Mouse (Mus musculus): ENCODE measurements at regions not wholly inside any gene's neighbourhood (a gene's known extent, or its start where the extent isn't known, plus 50 kb on each side); places are given as distances from the start of the nearest gene placed in this dataset.

DNA sequence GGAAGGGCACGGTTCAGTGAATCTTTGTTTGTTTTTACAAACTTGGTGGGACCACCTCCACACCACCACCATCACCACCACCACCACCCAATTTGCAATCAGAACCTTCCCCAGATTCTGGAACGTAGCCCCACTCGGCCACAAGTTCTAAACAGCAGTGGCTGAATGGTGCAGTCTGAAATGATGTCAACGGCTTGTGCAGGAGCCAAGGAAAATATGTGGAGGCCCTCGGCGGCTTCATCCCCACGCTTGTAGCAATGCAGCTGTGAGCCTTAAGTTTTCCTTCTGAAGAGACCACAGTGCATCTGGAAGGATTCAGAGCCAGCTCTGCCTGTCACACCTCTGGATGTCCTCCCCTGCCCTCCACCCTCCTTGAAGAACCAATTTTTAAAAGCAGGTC lies 493.4 kb downstream of the Ccdc171 start:
- DNase-seq (ENCODE audit: low spot score) (no peak), ATAC-seq (replicated peaks; ENCODE audit: low FRiP score) (no peak)
- Histone ChIP-seq H3K27me3 (replicated peaks; ENCODE audit: control insufficient read depth, insufficient read depth, low read length) (no peaks in the 10 kb centered on the region), H3K4me1 (replicated peaks; ENCODE audit: control insufficient read depth, insufficient read depth, low read length) (no peaks in the 10 kb centered on the region), H3K9ac (ENCODE audit: low read depth, low read length) (no peak overlapping the region), H3K36me3 (ENCODE audit: control insufficient read depth, insufficient read depth, low read length) (no peaks in the 10 kb centered on the region), H3K9me3 (ENCODE audit: control insufficient read depth, low read length) (no peaks in the 10 kb centered on the region), H3K27ac (ENCODE audit: low read depth, low read length) (no peak overlapping the region), H3K4me3 (ENCODE audit: low read depth, low read length) (no peak overlapping the region), H3K4me2 (no peak overlapping the region)
- 72% methylated on average over 7 of the region's 7 CpGs for WGBS

DNA sequence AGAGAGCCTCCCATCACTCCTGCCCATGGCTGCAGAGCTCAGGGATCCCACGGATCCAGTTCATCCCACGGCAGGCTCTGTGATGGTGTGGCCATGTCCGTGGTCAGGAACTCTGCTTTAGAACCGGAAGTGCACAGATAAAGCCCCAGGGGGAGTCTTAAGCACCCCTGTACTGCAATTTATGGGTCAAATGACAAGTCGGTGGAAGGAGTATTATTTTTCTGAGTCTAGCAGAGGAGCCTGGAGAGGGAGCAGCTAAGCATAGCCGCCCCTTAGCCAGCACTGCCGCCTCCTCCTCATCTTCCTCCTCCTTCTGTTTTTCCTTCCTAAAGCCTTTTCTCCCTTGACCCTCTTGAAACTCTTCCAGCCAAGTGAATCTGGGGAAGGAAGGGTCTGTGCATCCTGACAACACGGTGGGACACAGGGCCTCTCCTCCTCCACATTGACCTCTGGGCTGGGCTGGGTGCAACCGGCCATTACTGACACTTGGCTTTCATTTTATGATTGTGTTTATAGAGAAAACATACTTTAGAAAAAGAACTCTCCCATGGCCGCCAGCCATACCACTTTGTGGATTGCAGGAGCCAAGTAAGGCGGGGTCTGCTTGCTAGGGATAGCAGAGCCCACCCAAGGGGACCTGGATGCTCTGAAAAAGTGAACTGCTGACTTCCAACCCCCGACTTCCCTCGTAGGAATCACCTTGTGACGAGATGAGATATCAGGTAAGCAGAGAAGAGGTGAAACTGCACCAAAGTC lies 494.3 kb downstream of the Ccdc171 start:
- 66% methylated on average over 14 of the region's 14 CpGs for WGBS
- no peaks in the 10 kb centered on the region for H3K4me1 ChIP-seq (replicated peaks; ENCODE audit: control insufficient read depth, insufficient read depth, low read length)
- no peak for ATAC-seq (replicated peaks; ENCODE audit: low FRiP score)
- H3K9ac ChIP-seq (ENCODE audit: low read depth, low read length): no peak overlapping the region
- H3K9me3 ChIP-seq (ENCODE audit: control insufficient read depth, low read length): no peaks in the 10 kb centered on the region
- H3K4me3 ChIP-seq (ENCODE audit: low read depth, low read length): no peak overlapping the region
- no peak for DNase-seq (ENCODE audit: low spot score)
- no peak overlapping the region for H3K4me2 ChIP-seq
- H3K27me3 ChIP-seq (replicated peaks; ENCODE audit: control insufficient read depth, insufficient read depth, low read length): no peaks in the 10 kb centered on the region
- H3K36me3 ChIP-seq (ENCODE audit: control insufficient read depth, insufficient read depth, low read length): no peaks in the 10 kb centered on the region
- no peak overlapping the region for H3K27ac ChIP-seq (ENCODE audit: low read depth, low read length)

- Histone ChIP-seq H3K9ac (ENCODE audit: low read depth, low read length) (no peak overlapping the region), H3K9me3 (ENCODE audit: control insufficient read depth, low read length) (no peaks in the 10 kb centered on the region), H3K36me3 (ENCODE audit: control insufficient read depth, insufficient read depth, low read length) (no peaks in the 10 kb centered on the region), H3K27ac (ENCODE audit: low read depth, low read length) (no peak overlapping the region), H3K4me1 (replicated peaks; ENCODE audit: control insufficient read depth, insufficient read depth, low read length) (no peaks in the 10 kb centered on the region), H3K4me2 (no peak overlapping the region), H3K4me3 (ENCODE audit: low read depth, low read length) (no peak overlapping the region), H3K27me3 (replicated peaks; ENCODE audit: control insufficient read depth, insufficient read depth, low read length) (no peaks in the 10 kb centered on the region)
- DNase-seq (ENCODE audit: low spot score) (no peak), ATAC-seq (replicated peaks; ENCODE audit: low FRiP score) (no peak)
- 75% methylated on average over 1 of the region's 1 CpGs for WGBS
These were observed 495.3 kb downstream of the Ccdc171 start for GRCm38 (mm10) chr4:84020692-84021091.

- 65% methylated on average over 7 of the region's 7 CpGs for WGBS
- Histone ChIP-seq H3K27me3 (replicated peaks; ENCODE audit: control insufficient read depth, insufficient read depth, low read length) (no peaks in the 10 kb centered on the region), H3K4me2 (no peak overlapping the region), H3K4me1 (replicated peaks; ENCODE audit: control insufficient read depth, insufficient read depth, low read length) (no peaks in the 10 kb centered on the region), H3K9ac (ENCODE audit: low read depth, low read length) (no peak overlapping the region), H3K9me3 (ENCODE audit: control insufficient read depth, low read length) (no peaks in the 10 kb centered on the region), H3K4me3 (ENCODE audit: low read depth, low read length) (no peak overlapping the region), H3K27ac (ENCODE audit: low read depth, low read length) (no peak overlapping the region), H3K36me3 (ENCODE audit: control insufficient read depth, insufficient read depth, low read length) (no peaks in the 10 kb centered on the region)
- no peak for ATAC-seq (replicated peaks; ENCODE audit: low FRiP score)
- DNase-seq (ENCODE audit: low spot score): no peak
These were observed 497.0 kb downstream of the Ccdc171 start for GRCm38 (mm10) chr4:84022323-84022722.

DNA sequence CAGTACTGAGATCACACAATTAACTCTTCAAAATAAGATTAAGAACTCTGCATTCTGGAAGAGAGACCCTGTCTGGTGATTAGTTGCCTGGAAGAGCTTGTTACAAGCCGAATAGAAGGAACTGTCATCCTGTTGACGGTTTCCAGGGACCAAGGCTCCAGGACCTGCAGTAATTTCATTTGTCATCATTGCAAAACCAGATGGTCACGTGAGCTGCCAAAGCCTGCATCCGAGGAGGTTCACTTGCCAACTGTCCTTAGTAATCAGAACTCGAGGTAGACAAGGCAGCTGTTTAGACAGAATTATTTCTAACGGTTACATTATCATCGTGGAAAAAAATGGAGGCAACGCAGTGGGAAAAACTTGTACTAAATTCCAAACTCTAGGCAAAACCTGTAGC lies 500.8 kb downstream of the Ccdc171 start:
- no peaks in the 10 kb centered on the region for H3K4me1 ChIP-seq (replicated peaks; ENCODE audit: control insufficient read depth, insufficient read depth, low read length)
- H3K36me3 ChIP-seq (ENCODE audit: control insufficient read depth, insufficient read depth, low read length): no peaks in the 10 kb centered on the region
- H3K9me3 ChIP-seq (ENCODE audit: control insufficient read depth, low read length): no peaks in the 10 kb centered on the region
- no peaks in the 10 kb centered on the region for H3K27me3 ChIP-seq (replicated peaks; ENCODE audit: control insufficient read depth, insufficient read depth, low read length)
- no peak for ATAC-seq (replicated peaks; ENCODE audit: low FRiP score)
- no peak for DNase-seq (ENCODE audit: low spot score)
- 54% methylated on average over 8 of the region's 8 CpGs for WGBS
- H3K27ac ChIP-seq (ENCODE audit: low read depth, low read length): no peak overlapping the region
- H3K4me3 ChIP-seq (ENCODE audit: low read depth, low read length): no peak overlapping the region
- no peak overlapping the region for H3K4me2 ChIP-seq
- H3K9ac ChIP-seq (ENCODE audit: low read depth, low read length): no peak overlapping the region

- Histone ChIP-seq H3K36me3 (ENCODE audit: control insufficient read depth, insufficient read depth, low read length) (no peaks in the 10 kb centered on the region), H3K27ac (ENCODE audit: low read depth, low read length) (no peak overlapping the region), H3K4me3 (ENCODE audit: low read depth, low read length) (no peak overlapping the region), H3K4me2 (no peak overlapping the region), H3K9me3 (ENCODE audit: control insufficient read depth, low read length) (no peaks in the 10 kb centered on the region), H3K4me1 (replicated peaks; ENCODE audit: control insufficient read depth, insufficient read depth, low read length) (no peaks in the 10 kb centered on the region), H3K27me3 (replicated peaks; ENCODE audit: control insufficient read depth, insufficient read depth, low read length) (no peaks in the 10 kb centered on the region), H3K9ac (ENCODE audit: low read depth, low read length) (no peak overlapping the region)
- DNase-seq (ENCODE audit: low spot score) (no peak), ATAC-seq (replicated peaks; ENCODE audit: low FRiP score) (no peak)
- 51% methylated on average over 5 of the region's 5 CpGs for WGBS
These were observed 502.8 kb downstream of the Ccdc171 start for GRCm38 (mm10) chr4:84028120-84028519.

DNA sequence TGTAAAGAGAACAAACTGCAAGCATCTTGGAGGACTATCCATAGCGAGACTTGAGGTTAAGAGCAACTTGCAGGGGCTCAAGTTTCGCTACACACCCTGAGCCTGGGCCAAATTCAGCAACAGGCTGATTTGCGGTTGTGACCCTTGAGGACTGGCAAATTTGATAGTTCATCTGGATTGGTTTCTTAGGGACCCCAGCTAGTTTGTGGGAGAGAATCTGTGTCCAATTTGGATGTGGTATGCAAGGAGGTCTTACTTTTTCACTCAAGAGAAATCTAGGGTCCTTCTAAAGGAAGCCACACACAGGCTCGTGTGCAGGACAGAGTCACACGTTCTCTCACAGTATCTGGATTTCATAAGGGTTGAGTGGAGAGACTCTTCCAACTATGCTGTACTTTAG lies 505.6 kb downstream of the Ccdc171 start:
- ATAC-seq (replicated peaks; ENCODE audit: low FRiP score) (no peak), DNase-seq (ENCODE audit: low spot score) (no peak)
- WGBS: 79% methylated on average over 5 of the region's 5 CpGs

DNA sequence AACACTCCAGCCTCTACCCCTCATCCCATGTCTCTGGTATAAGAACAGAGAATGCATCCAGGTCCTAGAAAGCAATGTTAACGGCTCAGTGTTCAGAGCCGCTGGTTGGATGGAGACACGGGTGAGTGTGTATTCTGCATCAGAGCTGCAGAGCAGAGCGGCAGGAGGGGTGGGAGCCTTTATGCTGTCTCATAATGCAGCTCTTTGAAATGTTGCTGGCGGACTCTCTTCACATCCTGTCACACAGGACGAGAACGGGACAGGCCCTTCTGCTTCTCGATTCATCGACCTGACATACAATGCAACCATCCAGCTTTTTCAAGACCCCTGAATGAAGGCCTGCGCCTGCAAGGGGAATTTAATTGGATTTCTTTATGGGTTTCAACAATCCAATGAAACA lies 507.2 kb downstream of the Ccdc171 start:
- 82% methylated on average over 10 of the region's 10 CpGs for WGBS
- no peak overlapping the region for H3K27ac ChIP-seq (ENCODE audit: low read depth, low read length)
- H3K36me3 ChIP-seq (ENCODE audit: control insufficient read depth, insufficient read depth, low read length): no peaks in the 10 kb centered on the region
- no peak overlapping the region for H3K9ac ChIP-seq (ENCODE audit: low read depth, low read length)
- H3K9me3 ChIP-seq (ENCODE audit: control insufficient read depth, low read length): no peaks in the 10 kb centered on the region
- no peaks in the 10 kb centered on the region for H3K4me1 ChIP-seq (replicated peaks; ENCODE audit: control insufficient read depth, insufficient read depth, low read length)
- DNase-seq (ENCODE audit: low spot score) (no peak), ATAC-seq (replicated peaks; ENCODE audit: low FRiP score) (no peak)
- H3K27me3 ChIP-seq (replicated peaks; ENCODE audit: control insufficient read depth, insufficient read depth, low read length): no peaks in the 10 kb centered on the region
- no peak overlapping the region for H3K4me3 ChIP-seq (ENCODE audit: low read depth, low read length)
- H3K4me2 ChIP-seq: no peak overlapping the region

More for the DNA sequence above, 505.6 kb downstream of the Ccdc171 start:
- H3K36me3 ChIP-seq (ENCODE audit: control insufficient read depth, insufficient read depth, low read length): no peaks in the 10 kb centered on the region
- H3K27ac ChIP-seq (ENCODE audit: low read depth, low read length): no peak overlapping the region
- H3K4me3 ChIP-seq (ENCODE audit: low read depth, low read length): no peak overlapping the region
- no peak overlapping the region for H3K4me2 ChIP-seq
- no peaks in the 10 kb centered on the region for H3K4me1 ChIP-seq (replicated peaks; ENCODE audit: control insufficient read depth, insufficient read depth, low read length)
- H3K27me3 ChIP-seq (replicated peaks; ENCODE audit: control insufficient read depth, insufficient read depth, low read length): no peaks in the 10 kb centered on the region
- no peaks in the 10 kb centered on the region for H3K9me3 ChIP-seq (ENCODE audit: control insufficient read depth, low read length)
- H3K9ac ChIP-seq (ENCODE audit: low read depth, low read length): no peak overlapping the region

DNA sequence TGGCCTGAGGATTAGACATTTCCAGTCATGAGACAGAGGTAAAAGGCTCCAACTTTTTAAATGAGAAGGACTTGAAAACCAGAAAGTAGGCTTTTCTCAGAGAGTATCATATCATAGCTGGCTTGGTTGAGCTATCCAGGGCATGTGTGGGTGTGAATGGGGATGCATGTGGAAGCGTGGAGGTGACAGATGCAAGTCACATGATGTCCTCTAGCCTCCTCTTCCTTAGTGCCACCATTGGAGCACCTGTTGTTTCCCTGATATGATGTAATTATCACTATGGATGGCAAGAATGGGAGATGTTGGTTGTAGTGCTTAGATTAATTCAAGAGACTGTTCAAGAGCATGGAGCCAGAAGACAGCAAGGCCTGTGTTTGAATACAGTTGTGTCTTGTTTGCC lies 510.0 kb downstream of the Ccdc171 start:
- no peaks in the 10 kb centered on the region for H3K9me3 ChIP-seq (ENCODE audit: control insufficient read depth, low read length)
- H3K36me3 ChIP-seq (ENCODE audit: control insufficient read depth, insufficient read depth, low read length): no peaks in the 10 kb centered on the region
- no peak overlapping the region for H3K9ac ChIP-seq (ENCODE audit: low read depth, low read length)
- H3K4me2 ChIP-seq: no peak overlapping the region
- DNase-seq (ENCODE audit: low spot score): no peak
- no peak overlapping the region for H3K27ac ChIP-seq (ENCODE audit: low read depth, low read length)
- H3K27me3 ChIP-seq (replicated peaks; ENCODE audit: control insufficient read depth, insufficient read depth, low read length): no peaks in the 10 kb centered on the region
- H3K4me1 ChIP-seq (replicated peaks; ENCODE audit: control insufficient read depth, insufficient read depth, low read length): no peaks in the 10 kb centered on the region
- no peak for ATAC-seq (replicated peaks; ENCODE audit: low FRiP score)
- H3K4me3 ChIP-seq (ENCODE audit: low read depth, low read length): no peak overlapping the region
- 95% methylated on average over 1 of the region's 1 CpGs for WGBS

Data from liver, embryonic 11.5 days (tissue).